Mouse (Mus musculus): Measurements from ENCODE around the gene Cacna2d1.

The Cacna2d1 gene

GRCm38 (mm10) chr5:15934376-15935233 is at the start of gene Cacna2d1:
Cacna2d1 (plus strand) TSS chr5:15934691.
- DNase-seq (ENCODE audit: low read depth, low spot score): peak; percentile 44

GRCm38 (mm10) chr5:15895098-15895497 is 39.4 kb upstream of the Cacna2d1 start:
- DNase-seq (ENCODE audit: low read depth, low spot score): no peak

GRCm38 (mm10) chr5:15896706-15897105 is 37.8 kb upstream of the Cacna2d1 start:
- no peak for DNase-seq (ENCODE audit: low read depth, low spot score)

- DNase-seq (ENCODE audit: low read depth, low spot score): no peak
Measured at GRCm38 (mm10) chr5:15906446-15906845, 28.0 kb upstream of the Cacna2d1 start.

GRCm38 (mm10) chr5:15914931-15915330 is 19.6 kb upstream of the Cacna2d1 start:
- DNase-seq (ENCODE audit: low read depth, low spot score): no peak

- no peak for DNase-seq (ENCODE audit: low read depth, low spot score)
Measured at GRCm38 (mm10) chr5:15928506-15928905, 6.0 kb upstream of the Cacna2d1 start.

GRCm38 (mm10) chr5:15933017-15933416 is 1.5 kb upstream of the Cacna2d1 start:
- DNase-seq (ENCODE audit: low read depth, low spot score): no peak

- peak; percentile 9 for DNase-seq (ENCODE audit: low read depth, low spot score)
Measured at GRCm38 (mm10) chr5:15933581-15934375, 713 bp upstream of the Cacna2d1 start.

GRCm38 (mm10) chr5:15935234-15935728 is 790 bp downstream of the Cacna2d1 start:
- no peak for DNase-seq (ENCODE audit: low read depth, low spot score)

- DNase-seq (ENCODE audit: low read depth, low spot score): no peak
Measured at GRCm38 (mm10) chr5:15935831-15936710, 1.6 kb downstream of the Cacna2d1 start.

GRCm38 (mm10) chr5:15941191-15941725 is 6.8 kb downstream of the Cacna2d1 start:
- no peak for DNase-seq (ENCODE audit: low read depth, low spot score)

GRCm38 (mm10) chr5:15942051-15942450 is 7.6 kb downstream of the Cacna2d1 start:
- no peak for DNase-seq (ENCODE audit: low read depth, low spot score)

- no peak for DNase-seq (ENCODE audit: low read depth, low spot score)
Measured at GRCm38 (mm10) chr5:15948290-15949037, 14.0 kb downstream of the Cacna2d1 start.

GRCm38 (mm10) chr5:15959760-15960159 is 25.3 kb downstream of the Cacna2d1 start:
- no peak for DNase-seq (ENCODE audit: low read depth, low spot score)

GRCm38 (mm10) chr5:15961866-15962265 is 27.4 kb downstream of the Cacna2d1 start:
- no peak for DNase-seq (ENCODE audit: low read depth, low spot score)

- DNase-seq (ENCODE audit: low read depth, low spot score): no peak
Measured at GRCm38 (mm10) chr5:15966888-15967287, 32.4 kb downstream of the Cacna2d1 start.

GRCm38 (mm10) chr5:15971821-15972220 is 37.3 kb downstream of the Cacna2d1 start:
- no peak for DNase-seq (ENCODE audit: low read depth, low spot score)

- no peak for DNase-seq (ENCODE audit: low read depth, low spot score)
Measured at GRCm38 (mm10) chr5:15972351-15972750, 37.9 kb downstream of the Cacna2d1 start.

- no peak for DNase-seq (ENCODE audit: low read depth, low spot score)
Measured at GRCm38 (mm10) chr5:15974652-15975051, 40.2 kb downstream of the Cacna2d1 start.

- DNase-seq (ENCODE audit: low read depth, low spot score): no peak
Measured at GRCm38 (mm10) chr5:15979225-15979624, 44.7 kb downstream of the Cacna2d1 start.
